Mouse (Mus musculus) embryonic facial prominence, embryonic 13.5 days (tissue): ENCODE results near the gene Svs5. TPM values are rescaled to one million over a fixed set of nuclear protein-coding genes. Genes with fewer than 3 reads are reported as not detected.
"Not testable (repeated sequence)": the region's sequence is repeated elsewhere in the genome, so short reads cannot be mapped to it uniquely, and the experiment has no call there.

ENCODE experiments used
- ATAC-seq: fragments of 200-750 bp; cut with Nextera tagmentation; 2 replicates; pipeline ENCODE4 v1.8.0; 2017; ENCODE audit warnings: low read depth; ENCODE audit not compliant: insufficient number of reproducible peaks, insufficient read depth, low FRiP score, low TSS enrichment
- H3K27ac ChIP-seq: fragments of 300-500 bp; sonication (generic); 2 replicates; pipeline ENCODE4 v1.5.1; 2015; ENCODE audit warnings: moderate library complexity, mild to moderate bottlenecking, inconsistent platforms
- H3K27me3 ChIP-seq: fragments of 300-500 bp; sonication (generic); 2 replicates; pipeline ENCODE4 v1.6.1; 2015; ENCODE audit warnings: mild to moderate bottlenecking, inconsistent platforms
- H3K36me3 ChIP-seq: fragments of 300-500 bp; sonication (generic); 2 replicates; pipeline ENCODE4 v1.6.1; 2015; ENCODE audit warnings: mild to moderate bottlenecking, inconsistent platforms
- H3K4me1 ChIP-seq: fragments of 300-500 bp; sonication (generic); 2 replicates; pipeline ENCODE4 v1.6.1; 2015; ENCODE audit warnings: inconsistent platforms
- H3K4me2 ChIP-seq: fragments of 300-500 bp; sonication (generic); 2 replicates; pipeline ENCODE4 v1.6.1; 2015; ENCODE audit warnings: moderate library complexity, mild to moderate bottlenecking, inconsistent platforms
- H3K4me3 ChIP-seq: fragments of 300-500 bp; sonication (generic); 2 replicates; pipeline ENCODE4 v1.5.1; 2015; ENCODE audit warnings: mild to moderate bottlenecking, inconsistent platforms
- H3K9ac ChIP-seq: fragments of 300-500 bp; sonication (generic); 2 replicates; pipeline ENCODE4 v1.6.1; 2015; ENCODE audit warnings: mild to moderate bottlenecking, inconsistent platforms
- H3K9me3 ChIP-seq: fragments of 300-500 bp; sonication (generic); 2 replicates; pipeline ENCODE4 v1.6.1; 2016; ENCODE audit warnings: inconsistent platforms
- WGBS: fragments of 180-500 bp; shearing (Covaris S2); methylation state at CpG from one replicate; pipeline ENCODE4 v1.1.7; 2015; ENCODE audit warnings: mixed read lengths; 5-methylcytosine and 5-hydroxymethylcytosine counted together
- polyA plus RNA-seq: library from polyadenylated mRNA; unstranded; fragments of >200 nt; fragmentation: Nextera tagmentation; extraction: Ambion mirVana; gene quantifications from 2 replicates; pipeline ENCODE4 v1.2.1, GENCODE M21; 2015

Gene Svs5
- polyA plus RNA-seq, result not detected in 2 replicates

- not testable (repeated sequence) for H3K27me3 ChIP-seq, ATAC-seq, H3K4me2 ChIP-seq, H3K4me1 ChIP-seq, H3K36me3 ChIP-seq, H3K27ac ChIP-seq, H3K4me3 ChIP-seq, H3K9me3 ChIP-seq, H3K9ac ChIP-seq
- WGBS, result 81% methylated on average over 3 of the region's 3 CpGs
Observed at GRCm38 (mm10) chr2:164332440-164332839, at the start of gene Svs5. Gene Svs5, plus strand, starts transcription at chr2:164332740.

- H3K4me3 ChIP-seq, H3K4me1 ChIP-seq, H3K27me3 ChIP-seq, H3K4me2 ChIP-seq, H3K9me3 ChIP-seq, H3K36me3 ChIP-seq, H3K9ac ChIP-seq, ATAC-seq, H3K27ac ChIP-seq: not testable (repeated sequence)
- WGBS, result 71% methylated on average over 1 of the region's 1 CpGs
Observed at GRCm38 (mm10) chr2:164288968-164289367, 43.6 kb upstream of the Svs5 start, which contains the start of gene Svs3a. Gene Svs3a, plus strand, starts transcription at chr2:164289268.

- ATAC-seq, result no peak
- no peaks in the 10 kb centered on the region for H3K36me3 ChIP-seq
Observed at GRCm38 (mm10) chr2:164312599-164312998, 19.9 kb upstream of the Svs5 start.

GRCm38 (mm10) chr2:164315460-164315859, 17.1 kb upstream of the Svs5 start:
- not testable (repeated sequence) for H3K9ac ChIP-seq, H3K36me3 ChIP-seq, H3K4me3 ChIP-seq, H3K4me1 ChIP-seq, ATAC-seq, H3K27me3 ChIP-seq, H3K4me2 ChIP-seq, H3K27ac ChIP-seq, H3K9me3 ChIP-seq

More at GRCm38 (mm10) chr2:164312599-164312998, 19.9 kb upstream of the Svs5 start:
- 87% methylated on average over 5 of the region's 5 CpGs for WGBS
- Histone ChIP-seq H3K4me2 (no peak overlapping the region), H3K27me3 (no peaks in the 10 kb centered on the region), H3K9me3 (no peaks in the 10 kb centered on the region), H3K4me3 (no peak overlapping the region), H3K9ac (no peak overlapping the region), H3K27ac (no peak overlapping the region), H3K4me1 (no peaks in the 10 kb centered on the region)

- H3K9ac ChIP-seq, H3K9me3 ChIP-seq, H3K36me3 ChIP-seq, ATAC-seq, H3K27ac ChIP-seq, H3K4me2 ChIP-seq, H3K27me3 ChIP-seq, H3K4me1 ChIP-seq, H3K4me3 ChIP-seq: not testable (repeated sequence)
- 74% methylated on average over 1 of the region's 1 CpGs for WGBS
Observed at GRCm38 (mm10) chr2:164316451-164316850, 16.1 kb upstream of the Svs5 start, which contains the start of gene Svs6. Gene Svs6, plus strand, starts transcription at chr2:164316751.

GRCm38 (mm10) chr2:164320983-164321382, 11.6 kb upstream of the Svs5 start:
- Histone ChIP-seq H3K4me1 (no peaks in the 10 kb centered on the region), H3K27me3 (no peaks in the 10 kb centered on the region), H3K27ac (no peak overlapping the region), H3K36me3 (no peaks in the 10 kb centered on the region), H3K4me2 (no peak overlapping the region), H3K4me3 (no peak overlapping the region), H3K9me3 (no peaks in the 10 kb centered on the region), H3K9ac (no peak overlapping the region)
- WGBS, result 83% methylated on average over 6 of the region's 6 CpGs
- ATAC-seq, result no peak

- H3K27me3 ChIP-seq, H3K4me3 ChIP-seq, H3K9me3 ChIP-seq, ATAC-seq, H3K4me2 ChIP-seq, H3K9ac ChIP-seq, H3K4me1 ChIP-seq, H3K27ac ChIP-seq, H3K36me3 ChIP-seq: not testable (repeated sequence)
- 85% methylated on average over 1 of the region's 1 CpGs for WGBS
Observed at GRCm38 (mm10) chr2:164343732-164344131, 11.2 kb downstream of the Svs5 start.

GRCm38 (mm10) chr2:164347697-164348096, 15.2 kb downstream of the Svs5 start:
- not testable (repeated sequence) for H3K4me3 ChIP-seq, H3K4me2 ChIP-seq, H3K9me3 ChIP-seq, H3K9ac ChIP-seq, H3K36me3 ChIP-seq, ATAC-seq, H3K4me1 ChIP-seq, H3K27me3 ChIP-seq, H3K27ac ChIP-seq

GRCm38 (mm10) chr2:164348980-164349379, 16.4 kb downstream of the Svs5 start:
- Histone ChIP-seq H3K4me2 (no peak overlapping the region), H3K9ac (no peak overlapping the region)

GRCm38 (mm10) chr2:164352697-164353096, 20.2 kb downstream of the Svs5 start:
- Histone ChIP-seq H3K4me3 (no peak overlapping the region), H3K36me3 (no peaks in the 10 kb centered on the region), H3K9ac (no peak overlapping the region), H3K4me1 (no peaks in the 10 kb centered on the region), H3K27ac (no peak overlapping the region), H3K4me2 (no peak overlapping the region), H3K9me3 (no peaks in the 10 kb centered on the region), H3K27me3 (no peaks in the 10 kb centered on the region)
- ATAC-seq, result no peak
- 86% methylated on average over 3 of the region's 3 CpGs for whole genome bisulfite sequencing

More at GRCm38 (mm10) chr2:164348980-164349379, 16.4 kb downstream of the Svs5 start:
- Histone ChIP-seq H3K27me3 (no peaks in the 10 kb centered on the region), H3K27ac (no peak overlapping the region), H3K4me1 (no peaks in the 10 kb centered on the region), H3K9me3 (no peaks in the 10 kb centered on the region), H3K4me3 (no peak overlapping the region), H3K36me3 (no peaks in the 10 kb centered on the region)
- whole genome bisulfite sequencing, result 97% methylated on average over 3 of the region's 3 CpGs
- ATAC-seq, result no peak

GRCm38 (mm10) chr2:164353356-164353755, 20.8 kb downstream of the Svs5 start:
- Histone ChIP-seq H3K9me3 (no peaks in the 10 kb centered on the region), H3K36me3 (no peaks in the 10 kb centered on the region), H3K9ac (no peak overlapping the region), H3K27me3 (no peaks in the 10 kb centered on the region), H3K4me3 (no peak overlapping the region), H3K4me2 (no peak overlapping the region), H3K27ac (no peak overlapping the region), H3K4me1 (no peaks in the 10 kb centered on the region)
- WGBS, result 87% methylated on average over 11 of the region's 11 CpGs
- ATAC-seq, result no peak

GRCm38 (mm10) chr2:164356177-164356967, 23.8 kb downstream of the Svs5 start:
- Histone ChIP-seq H3K4me2 (no peak overlapping the region), H3K9ac (no peak overlapping the region), H3K4me3 (no peak overlapping the region), H3K4me1 (no peaks in the 10 kb centered on the region), H3K27ac (no peak overlapping the region), H3K27me3 (no peaks in the 10 kb centered on the region), H3K9me3 (no peaks in the 10 kb centered on the region), H3K36me3 (no peaks in the 10 kb centered on the region)
- no peak for ATAC-seq
- WGBS, result 75% methylated on average over 11 of the region's 11 CpGs
